ENCODE assay signal across 17 mouse cellular contexts in the genomic region with DNA sequence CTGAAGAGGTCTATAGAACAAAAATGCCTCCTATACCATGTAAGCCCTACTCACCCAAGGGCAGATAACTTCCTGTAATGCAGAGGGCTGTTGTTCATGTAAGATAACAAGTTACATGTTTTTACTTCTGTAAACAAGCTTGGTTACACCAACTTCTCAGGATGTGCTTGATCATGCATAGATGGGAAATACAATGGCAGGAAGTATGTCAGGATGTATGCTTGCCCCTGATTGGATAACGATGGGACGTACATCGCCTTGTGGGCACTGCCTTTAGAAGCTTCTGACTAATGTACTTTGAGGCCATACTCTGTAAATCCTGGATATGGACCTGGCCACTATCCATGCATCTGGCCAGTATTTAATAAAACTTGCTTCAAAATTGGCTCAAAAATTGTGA.
"Had no signal": no experiment of that assay in that cellular context is flagged by ENCODE, and none has a peak within 500 bp of the region (broad histone marks: within the 10 kb centered on the region; RNA-seq: fewer than 3 reads in every experiment).

No protein-coding gene starts in this region.

- H3K4me1 ChIP-seq: neural tube, embryonic 12.5 days; neural tube, embryonic 13.5 days; neural tube, embryonic 15.5 days; stomach, embryonic 15.5 days had no signal

- H3K9me3 ChIP-seq: neural tube, embryonic 12.5 days; neural tube, embryonic 13.5 days; neural tube, embryonic 15.5 days; stomach, embryonic 15.5 days had no signal

- H3K36me3 ChIP-seq: neural tube, embryonic 12.5 days; neural tube, embryonic 13.5 days; neural tube, embryonic 15.5 days; stomach, embryonic 15.5 days had no signal

- H3K4me3 ChIP-seq: neural tube, embryonic 12.5 days; neural tube, embryonic 13.5 days; neural tube, embryonic 15.5 days; stomach, embryonic 15.5 days had no signal

- DNase-seq: retina, postnatal 1 day; right cerebral cortex, adult 18-20 months; right cerebral cortex, postnatal 14 days; right cerebral cortex, postnatal 25 days; right cerebral cortex, postnatal 4 days; spleen, adult 18-20 months; thymus, adult 18-20 months; thymus, adult 2 months; thymus, postnatal 14 days; thymus, postnatal 25 days; thymus, postnatal 36 days; thymus, postnatal 4 days had no signal

- H3K27ac ChIP-seq: neural tube, embryonic 12.5 days; neural tube, embryonic 13.5 days; neural tube, embryonic 15.5 days; stomach, embryonic 15.5 days; stomach, postnatal 0 days had no signal

- H3K9ac ChIP-seq: neural tube, embryonic 12.5 days; neural tube, embryonic 13.5 days; neural tube, embryonic 15.5 days; stomach, embryonic 15.5 days had no signal

- H3K27me3 ChIP-seq: neural tube, embryonic 12.5 days; neural tube, embryonic 13.5 days; neural tube, embryonic 15.5 days; stomach, embryonic 15.5 days had no signal

- H3K4me2 ChIP-seq: neural tube, embryonic 12.5 days; neural tube, embryonic 13.5 days; neural tube, embryonic 15.5 days; stomach, embryonic 15.5 days had no signal
